Mouse (Mus musculus) limb, embryonic 12.5 days (tissue): ENCODE data around the gene Parm1. TPM values are rescaled to one million over a fixed set of nuclear protein-coding genes. Genes with fewer than 3 reads are reported as not detected.

Source experiments
- ATAC-seq: fragments of 200-750 bp; cut with Nextera tagmentation; 2 replicates; pipeline ENCODE4 v1.8.0; 2017; ENCODE audit warnings: low read depth, moderate TSS enrichment; ENCODE audit not compliant: insufficient number of reproducible peaks, insufficient read depth, low FRiP score, low TSS enrichment
- H3K27ac ChIP-seq: fragments of 300-500 bp; sonication (generic); 2 replicates; pipeline ENCODE4 v1.5.1; 2016; ENCODE audit warnings: mild to moderate bottlenecking, moderate library complexity
- H3K27me3 ChIP-seq: fragments of 300-500 bp; sonication (generic); 2 replicates; pipeline ENCODE4 v1.6.1; 2016; ENCODE audit warnings: mild to moderate bottlenecking, moderate library complexity
- H3K36me3 ChIP-seq: fragments of 300-500 bp; sonication (generic); 2 replicates; pipeline ENCODE4 v1.6.1; 2016; ENCODE audit warnings: mild to moderate bottlenecking, moderate library complexity
- H3K4me1 ChIP-seq: fragments of 300-500 bp; sonication (generic); replicated peaks from 2 replicates; pipeline ENCODE4 v1.6.1; 2016
- H3K4me2 ChIP-seq: fragments of 300-500 bp; sonication (generic); 2 replicates; pipeline ENCODE4 v1.6.1; 2016; ENCODE audit warnings: mild to moderate bottlenecking, moderate library complexity
- H3K4me3 ChIP-seq: fragments of 300-500 bp; sonication (generic); replicated peaks from 2 replicates; pipeline ENCODE4 v1.5.1; 2016; ENCODE audit warnings: mild to moderate bottlenecking
- H3K9ac ChIP-seq: fragments of 300-500 bp; sonication (generic); replicated peaks from 2 replicates; pipeline ENCODE4 v1.6.1; 2016; ENCODE audit warnings: mild to moderate bottlenecking, moderate library complexity
- H3K9me3 ChIP-seq: fragments of 300-500 bp; sonication (generic); 2 replicates; pipeline ENCODE4 v1.6.1; 2016; ENCODE audit warnings: mild to moderate bottlenecking, moderate library complexity
- WGBS: fragments of 180-500 bp; shearing (Covaris S2); methylation state at CpG from one replicate; pipeline ENCODE4 v1.1.7; 2016; 5-methylcytosine and 5-hydroxymethylcytosine counted together
- polyA plus RNA-seq: library from polyadenylated mRNA; unstranded; fragments of >200 nt; fragmentation: Nextera tagmentation; extraction: Ambion mirVana; gene quantifications from 2 replicates; pipeline ENCODE4 v1.2.1, GENCODE M21; 2016

Gene Parm1
- polyA plus RNA-seq, 1 experiment from 2014 or later: 12.1 TPM

GRCm38 (mm10) chr5:91654331-91655048 lies 137.1 kb downstream of the Parm1 start:
- Histone ChIP-seq H3K27me3 (no peaks in the 10 kb centered on the region), H3K9ac (no peak overlapping the region), H3K4me1 (0 out of 2 replicates have a peak, but pooled peaks cover 3% of the 10 kb centered on the region), H3K27ac (no peak overlapping the region), H3K36me3 (no peaks in the 10 kb centered on the region), H3K4me2 (no peak overlapping the region), H3K4me3 (no peak overlapping the region), H3K9me3 (no peaks in the 10 kb centered on the region)
- 77% methylated on average over 3 of the region's 3 CpGs for WGBS
- no peak for ATAC-seq

- Histone ChIP-seq H3K4me3 (no peak overlapping the region), H3K9ac (no peak overlapping the region), H3K9me3 (no peaks in the 10 kb centered on the region), H3K4me2 (no peak overlapping the region), H3K4me1 (0 out of 2 replicates have a peak, but pooled peaks cover 3% of the 10 kb centered on the region), H3K27ac (no peak overlapping the region), H3K27me3 (no peaks in the 10 kb centered on the region), H3K36me3 (no peaks in the 10 kb centered on the region)
- WGBS: 63% methylated on average over 3 of the region's 3 CpGs
- no peak for ATAC-seq
Measured at GRCm38 (mm10) chr5:91655263-91655662, 137.8 kb downstream of the Parm1 start.

GRCm38 (mm10) chr5:91662715-91663114 lies 145.3 kb downstream of the Parm1 start:
- no peak for ATAC-seq
- Histone ChIP-seq H3K36me3 (no peaks in the 10 kb centered on the region), H3K27ac (no peak overlapping the region), H3K4me1 (no peaks in the 10 kb centered on the region), H3K9me3 (no peaks in the 10 kb centered on the region), H3K9ac (no peak overlapping the region), H3K4me3 (no peak overlapping the region), H3K4me2 (no peak overlapping the region), H3K27me3 (no peaks in the 10 kb centered on the region)
- 86% methylated on average over 1 of the region's 1 CpGs for WGBS

GRCm38 (mm10) chr5:91667127-91667526 lies 149.7 kb downstream of the Parm1 start:
- Histone ChIP-seq H3K4me3 (no peak overlapping the region), H3K4me1 (no peaks in the 10 kb centered on the region), H3K27me3 (no peaks in the 10 kb centered on the region), H3K9ac (no peak overlapping the region), H3K9me3 (no peaks in the 10 kb centered on the region), H3K36me3 (no peaks in the 10 kb centered on the region), H3K27ac (no peak overlapping the region), H3K4me2 (no peak overlapping the region)
- 84% methylated on average over 4 of the region's 4 CpGs for WGBS
- ATAC-seq: no peak

- no peaks in the 10 kb centered on the region for H3K27me3 ChIP-seq
- H3K9ac ChIP-seq: no peak overlapping the region
- no peaks in the 10 kb centered on the region for H3K36me3 ChIP-seq
- ATAC-seq: no peak
- no peak overlapping the region for H3K27ac ChIP-seq
- no peaks in the 10 kb centered on the region for H3K4me1 ChIP-seq
- WGBS: 88% methylated on average over 4 of the region's 4 CpGs
- no peak overlapping the region for H3K4me3 ChIP-seq
- H3K4me2 ChIP-seq: no peak overlapping the region
- no peaks in the 10 kb centered on the region for H3K9me3 ChIP-seq
Measured at GRCm38 (mm10) chr5:91669235-91669634, 151.8 kb downstream of the Parm1 start.

Other genes with a start within 250 kb of the Parm1 start
- gene Btc, start 114.6 kb upstream of the Parm1 start, polyA plus RNA-seq: 0.70 and 0.74 TPM in 2 replicates